Mouse (Mus musculus) E14TG2a.4 (cell line): ENCODE measurements at regions not wholly inside any gene's neighbourhood (a gene's known extent, or its start where the extent isn't known, plus 50 kb on each side); places are given as distances from the start of the nearest gene placed in this dataset.

ENCODE experiments used
- CTCF ChIP-seq: conservative IDR thresholded peaks from 2 replicates; pipeline ENCODE4 v1.5.1; 2014; ENCODE audit warnings: low read length
- NANOG ChIP-seq: IDR thresholded peaks from 2 replicates; pipeline ENCODE4 v1.6.1; 2014; ENCODE audit warnings: borderline replicate concordance, low read length, mixed read lengths
- POU5F1 ChIP-seq: IDR thresholded peaks from 2 replicates; pipeline ENCODE4 v1.6.1; 2014; ENCODE audit warnings: low read length, borderline replicate concordance

DNA sequence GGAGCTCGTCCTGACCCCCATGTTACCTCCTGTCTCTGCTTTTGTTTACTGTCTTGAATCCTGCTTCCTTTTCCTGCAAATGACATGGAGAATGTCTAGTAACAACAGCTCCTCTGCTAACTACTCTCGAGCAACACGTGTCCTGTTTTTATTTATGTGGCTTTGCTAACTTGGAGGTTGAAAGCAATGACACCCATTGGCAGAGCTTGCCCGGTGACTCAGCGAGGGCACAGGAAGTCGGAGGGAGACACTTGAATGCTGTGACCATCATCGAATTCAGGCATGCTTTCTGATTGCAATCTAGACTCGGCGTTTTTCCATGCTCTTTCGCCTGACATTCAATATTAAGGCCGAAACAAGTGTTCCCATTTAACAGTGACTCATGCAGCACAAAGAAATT lies 192.7 kb upstream of the Bmper start:
- TF ChIP-seq NANOG (no peak), CTCF (no peak), POU5F1 (no peak)
